Mouse (Mus musculus) myocyte (in vitro differentiated cells): Measurements from ENCODE around the gene Slc35e1.

Experiments used
- MAX ChIP-seq: IDR thresholded peaks from one replicate; pipeline ENCODE4 v1.6.1; 2011; ENCODE audit warnings: low read depth, mild to moderate bottlenecking, control low read depth
- MYOG ChIP-seq, 3 experiments: IDR thresholded peaks; one replicate each; pipeline ENCODE4 v1.6.1; 2011; ENCODE audit warnings: control low read depth in 2 of 3, low read depth in 2 of 3, mild to moderate bottlenecking in 2 of 3; ENCODE audit not compliant: insufficient read length in 2 of 3, control insufficient read depth in 1 of 3, insufficient read depth in 1 of 3
- POLR2A ChIP-seq: IDR thresholded peaks from one replicate; pipeline ENCODE4 v1.6.1; 2011; ENCODE audit warnings: low read depth, mild to moderate bottlenecking, control low read depth, moderate library complexity; ENCODE audit not compliant: insufficient read length
- USF1 ChIP-seq: IDR thresholded peaks from one replicate; pipeline ENCODE4 v1.6.1; 2011; ENCODE audit warnings: low read depth, mild to moderate bottlenecking, control low read depth, moderate library complexity

GRCm38 (mm10) chr8:72453904-72454303, 38.5 kb downstream of the Slc35e1 start:
- TF ChIP-seq POLR2A (no peak), USF1 (no peak), MYOG (IDR thresholded peaks at IDR 0.05; ENCODE audit: control insufficient read depth in 1 of 3, insufficient read depth in 1 of 3, insufficient read length in 2 of 3, low read depth in 2 of 3) (no peak), MAX (no peak)
